Mouse (Mus musculus): ENCODE data around the gene Foxj3. TPM values are rescaled to one million over a fixed set of nuclear protein-coding genes. Genes with fewer than 3 reads are reported as not detected.

Gene Foxj3
- polyA plus RNA-seq, 1 experiment, result 9.7 TPM

DNA sequence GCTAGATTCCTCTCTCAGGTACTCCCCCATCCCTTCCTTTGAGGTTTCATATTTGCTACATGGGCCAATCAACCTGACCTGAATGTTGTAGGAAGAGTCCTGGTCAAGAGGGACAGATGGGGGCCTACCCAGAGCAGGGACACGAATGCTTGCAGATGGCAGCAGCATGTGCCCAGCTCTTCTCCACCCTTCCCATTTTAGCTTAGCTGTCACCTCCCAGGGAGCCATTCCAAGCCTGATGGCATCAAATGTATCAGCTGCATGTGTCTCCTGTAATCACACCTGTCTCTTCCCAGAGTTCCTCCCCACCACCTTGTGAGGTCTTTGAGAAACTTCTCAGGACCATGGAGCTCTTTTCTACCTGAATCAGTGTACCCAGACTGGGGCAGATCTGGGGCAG, 120.2 kb downstream of the Foxj3 start:
- TF ChIP-seq POLR2A (IDR thresholded peaks at IDR 0.05; ENCODE audit: borderline replicate concordance, control insufficient read depth, low read depth, low read length) (no peak), CTCF (IDR thresholded peaks at IDR 0.05; ENCODE audit: control insufficient read depth, insufficient read depth, low read length) (no peak)
- H3K27ac ChIP-seq (ENCODE audit: control insufficient read depth, insufficient read depth, low read depth, low read length, poor library complexity), result no peak overlapping the region
- H3K4me3 ChIP-seq (replicated peaks; ENCODE audit: control insufficient read depth, low read depth, low read length), result no peak overlapping the region
- no peaks in the 10 kb centered on the region for H3K4me1 ChIP-seq (ENCODE audit: control insufficient read depth, insufficient read depth, low read length)
- 85% methylated on average over 1 of the region's 1 CpGs for WGBS

DNA sequence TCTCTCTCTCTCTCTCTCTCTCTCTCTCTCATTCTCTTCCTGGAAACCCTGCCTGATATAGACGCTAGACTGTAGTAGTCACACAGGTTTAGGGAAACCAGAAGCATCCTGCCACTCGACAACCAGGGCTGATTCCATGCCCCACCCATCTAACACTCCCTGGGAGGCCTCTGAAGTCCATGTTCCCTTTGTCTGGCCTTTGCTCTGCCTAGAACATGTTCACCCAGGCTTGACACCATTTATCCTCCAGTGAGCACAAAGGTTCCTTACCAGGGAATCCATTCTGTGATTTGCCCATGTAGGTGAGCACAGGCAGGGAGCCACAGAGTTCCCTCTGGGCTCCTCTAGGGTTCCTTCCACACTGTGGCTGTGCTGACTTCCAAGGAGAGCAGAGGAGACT, 121.4 kb downstream of the Foxj3 start:
- WGBS, result 35% methylated on average over 2 of the region's 2 CpGs
- Histone ChIP-seq H3K27ac (ENCODE audit: control insufficient read depth, insufficient read depth, low read depth, low read length, poor library complexity) (no peak overlapping the region), H3K4me3 (replicated peaks; ENCODE audit: control insufficient read depth, low read depth, low read length) (no peak overlapping the region), H3K4me1 (ENCODE audit: control insufficient read depth, insufficient read depth, low read length) (no peaks in the 10 kb centered on the region; the same call in 1 of the 2 replicates)
- TF ChIP-seq CTCF (IDR thresholded peaks at IDR 0.05; ENCODE audit: control insufficient read depth, insufficient read depth, low read length), result no peak

DNA sequence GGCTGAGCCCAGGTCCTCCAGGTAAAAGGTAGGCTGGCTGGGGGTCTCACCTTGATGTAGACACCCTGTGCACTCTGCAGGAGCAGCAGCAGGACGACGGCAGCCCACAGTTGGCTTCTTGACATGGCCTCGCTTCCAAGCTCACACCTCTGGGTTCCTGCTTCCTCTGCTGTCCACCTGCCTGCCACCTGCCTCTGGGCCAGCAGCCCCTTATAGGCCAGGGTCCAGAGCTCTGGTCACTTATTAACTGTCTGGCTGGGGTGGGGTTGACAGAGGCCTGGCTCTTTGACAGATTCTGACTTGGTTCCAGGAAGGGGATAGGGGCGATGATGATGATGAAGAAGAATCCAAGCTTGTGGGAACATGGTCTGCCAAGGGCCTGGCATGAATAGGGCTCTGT, 121.9 kb downstream of the Foxj3 start, which contains the start of gene Guca2b:
Gene Guca2b (minus strand): TSS at position 224 of the 400 bp plus-strand sequence.
- TF ChIP-seq CTCF (IDR thresholded peaks at IDR 0.05; ENCODE audit: control insufficient read depth, insufficient read depth, low read length), result no peak
- no peak for TF ChIP-seq POLR2A (IDR thresholded peaks at IDR 0.05; ENCODE audit: borderline replicate concordance, control insufficient read depth, low read depth, low read length)
- H3K4me3 ChIP-seq (replicated peaks; ENCODE audit: control insufficient read depth, low read depth, low read length), result no peak within 1 kb of the TSS
- 67% methylated on average over 4 of the region's 4 CpGs for WGBS
- no peaks in the 10 kb centered on the region; the same call in 1 of the 2 replicates for H3K4me1 ChIP-seq (ENCODE audit: control insufficient read depth, insufficient read depth, low read length)
- no peak within 1 kb of the TSS for H3K27ac ChIP-seq (ENCODE audit: control insufficient read depth, insufficient read depth, low read depth, low read length, poor library complexity)

DNA sequence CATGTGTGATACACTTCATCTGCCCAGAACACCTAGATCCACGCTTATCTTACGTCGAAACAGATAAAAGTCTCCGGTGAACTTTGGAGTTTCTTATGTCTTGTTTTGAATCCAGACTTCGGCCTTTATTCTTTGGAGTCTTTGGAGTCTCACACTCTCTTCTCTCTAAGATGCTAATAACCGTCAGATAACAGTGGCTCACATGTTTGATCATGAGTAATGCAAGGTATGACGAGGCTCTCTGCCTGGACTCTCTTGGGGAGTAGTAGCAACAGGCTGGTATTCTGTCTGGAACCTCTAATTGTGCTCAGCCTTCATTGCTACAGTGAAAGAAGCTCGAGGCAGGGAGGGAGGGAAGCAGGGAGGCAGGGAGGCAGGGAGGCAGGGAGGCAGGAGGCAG, 123.2 kb downstream of the Foxj3 start:
- Histone ChIP-seq H3K4me1 (ENCODE audit: control insufficient read depth, insufficient read depth, low read length) (no peaks in the 10 kb centered on the region; the same call in 1 of the 2 replicates), H3K27ac (ENCODE audit: control insufficient read depth, insufficient read depth, low read depth, low read length, poor library complexity) (no peak overlapping the region), H3K4me3 (replicated peaks; ENCODE audit: control insufficient read depth, low read depth, low read length) (no peak overlapping the region)
- WGBS, result 76% methylated on average over 8 of the region's 8 CpGs
- TF ChIP-seq POLR2A (IDR thresholded peaks at IDR 0.05; ENCODE audit: borderline replicate concordance, control insufficient read depth, low read depth, low read length), result no peak

DNA sequence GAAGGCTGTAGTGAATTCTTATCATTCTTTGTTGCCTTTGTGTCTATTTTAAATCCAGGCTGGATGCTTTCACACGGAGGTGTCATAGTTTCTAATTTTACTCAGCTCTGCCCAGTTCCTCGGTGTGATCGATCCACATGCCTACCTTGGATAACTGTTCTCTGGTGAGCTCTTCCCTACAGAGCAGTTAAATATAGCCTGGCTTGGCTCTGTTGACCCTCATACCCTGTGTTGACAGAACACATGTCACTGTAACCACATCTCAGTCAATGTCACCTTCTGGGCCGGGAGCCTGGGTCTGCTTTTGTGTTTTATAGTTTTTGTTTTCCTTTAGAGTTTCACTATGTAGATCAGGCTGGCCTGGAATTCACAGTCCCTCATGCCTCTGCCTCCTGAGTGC, 125.3 kb downstream of the Foxj3 start:
- Histone ChIP-seq H3K4me1 (ENCODE audit: control insufficient read depth, insufficient read depth, low read length) (no peaks in the 10 kb centered on the region; the same call in 1 of the 2 replicates), H3K4me3 (replicated peaks; ENCODE audit: control insufficient read depth, low read depth, low read length) (no peak overlapping the region), H3K27ac (ENCODE audit: control insufficient read depth, insufficient read depth, low read depth, low read length, poor library complexity) (no peak overlapping the region)
- WGBS, result 70% methylated on average over 4 of the region's 4 CpGs
- TF ChIP-seq POLR2A (IDR thresholded peaks at IDR 0.05; ENCODE audit: borderline replicate concordance, control insufficient read depth, low read depth, low read length) (no peak), CTCF (IDR thresholded peaks at IDR 0.05; ENCODE audit: control insufficient read depth, insufficient read depth, low read length) (no peak)

DNA sequence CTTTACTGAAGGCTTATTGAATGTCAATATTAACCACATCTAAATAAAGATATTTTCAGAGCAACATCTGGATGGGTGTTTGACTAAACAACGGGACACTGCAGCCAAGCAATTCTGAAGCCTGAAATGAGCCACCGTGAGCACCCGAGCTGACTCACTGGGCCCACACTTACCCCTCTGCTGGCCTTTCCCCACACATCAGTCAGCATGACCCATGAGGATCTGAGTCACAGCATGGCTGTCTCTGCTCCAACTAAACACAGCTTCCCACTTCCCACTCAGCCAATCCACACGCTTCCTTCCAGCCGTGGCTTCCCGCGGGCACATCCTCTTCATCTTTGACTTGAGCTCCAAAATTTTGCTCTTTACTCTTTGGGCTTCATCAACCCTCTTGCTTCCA, 126.2 kb downstream of the Foxj3 start:
- no peak overlapping the region; the same call in 1 of the 2 replicates for H3K27ac ChIP-seq (ENCODE audit: control insufficient read depth, insufficient read depth, low read depth, low read length, poor library complexity)
- WGBS, result 76% methylated on average over 7 of the region's 7 CpGs
- TF ChIP-seq POLR2A (IDR thresholded peaks at IDR 0.05; ENCODE audit: borderline replicate concordance, control insufficient read depth, low read depth, low read length) (no peak), CTCF (IDR thresholded peaks at IDR 0.05; ENCODE audit: control insufficient read depth, insufficient read depth, low read length) (no peak)
- H3K4me1 ChIP-seq (ENCODE audit: control insufficient read depth, insufficient read depth, low read length), result no peaks in the 10 kb centered on the region; the same call in 1 of the 2 replicates
- H3K4me3 ChIP-seq (replicated peaks; ENCODE audit: control insufficient read depth, low read depth, low read length), result no peak overlapping the region

DNA sequence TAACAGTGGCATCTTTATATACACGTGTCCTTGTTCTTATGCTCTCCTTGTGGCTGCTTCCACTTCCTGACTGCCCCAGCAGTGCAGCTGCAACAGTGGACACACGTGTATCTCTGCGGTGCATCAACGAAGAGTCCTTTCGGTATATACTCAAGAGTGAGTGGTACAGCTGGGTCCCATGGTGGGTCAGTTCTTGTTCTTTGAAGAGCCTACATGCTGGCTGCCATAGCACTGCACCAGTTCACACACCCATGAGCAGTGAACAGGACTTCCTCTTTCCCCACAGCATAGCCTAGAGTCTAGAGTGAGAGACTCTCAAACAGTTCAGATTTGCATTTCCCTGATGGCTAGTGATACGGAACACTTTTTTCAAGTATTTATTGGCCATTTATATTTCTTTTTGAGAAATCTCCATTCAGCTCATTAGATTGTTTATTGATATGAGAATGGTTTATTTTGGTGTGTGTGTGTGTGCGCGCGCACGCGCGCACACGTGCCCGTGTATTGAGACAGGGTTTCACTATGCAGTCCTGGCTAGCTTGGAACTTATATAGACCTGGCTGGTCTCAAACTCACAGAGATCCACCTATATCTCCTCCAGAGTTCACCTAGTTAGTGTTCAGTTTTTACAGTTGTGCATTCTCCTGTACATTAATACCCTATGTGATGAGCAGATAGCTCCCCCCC, 126.7 kb downstream of the Foxj3 start:
- Histone ChIP-seq H3K4me1 (ENCODE audit: control insufficient read depth, insufficient read depth, low read length) (no peaks in the 10 kb centered on the region; the same call in 1 of the 2 replicates), H3K27ac (ENCODE audit: control insufficient read depth, insufficient read depth, low read depth, low read length, poor library complexity) (no peak overlapping the region; the same call in 1 of the 2 replicates), H3K4me3 (replicated peaks; ENCODE audit: control insufficient read depth, low read depth, low read length) (no peak overlapping the region)
- 75% methylated on average over 14 of the region's 14 CpGs for WGBS
- TF ChIP-seq CTCF (IDR thresholded peaks at IDR 0.05; ENCODE audit: control insufficient read depth, insufficient read depth, low read length) (no peak), POLR2A (IDR thresholded peaks at IDR 0.05; ENCODE audit: borderline replicate concordance, control insufficient read depth, low read depth, low read length) (no peak)

DNA sequence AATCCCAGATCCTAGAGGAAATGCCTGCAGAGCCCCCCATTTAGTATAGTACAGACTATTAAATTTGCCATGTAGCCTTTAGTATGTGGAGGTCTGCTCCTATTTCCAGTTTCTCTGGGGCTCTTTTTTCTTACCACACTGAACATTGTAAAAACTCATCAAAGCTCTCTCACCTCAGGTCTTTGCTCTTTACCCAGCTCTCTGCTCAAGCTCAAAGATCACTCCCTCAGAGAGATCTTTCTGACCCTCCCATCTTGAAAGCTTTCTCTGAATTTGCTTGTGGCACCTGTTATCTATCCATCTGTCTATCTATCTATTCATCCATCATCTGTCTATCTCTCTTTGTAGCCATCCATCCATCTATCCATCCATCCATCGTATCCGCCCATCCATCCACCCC, 128.4 kb downstream of the Foxj3 start:
- Histone ChIP-seq H3K27ac (ENCODE audit: control insufficient read depth, insufficient read depth, low read depth, low read length, poor library complexity) (no peak overlapping the region), H3K4me3 (replicated peaks; ENCODE audit: control insufficient read depth, low read depth, low read length) (no peak overlapping the region), H3K4me1 (ENCODE audit: control insufficient read depth, insufficient read depth, low read length) (peaks cover 2% of the 10 kb centered on the region)
- WGBS, result 89% methylated on average over 2 of the region's 2 CpGs
- TF ChIP-seq POLR2A (IDR thresholded peaks at IDR 0.05; ENCODE audit: borderline replicate concordance, control insufficient read depth, low read depth, low read length) (no peak), CTCF (IDR thresholded peaks at IDR 0.05; ENCODE audit: control insufficient read depth, insufficient read depth, low read length) (no peak)

DNA sequence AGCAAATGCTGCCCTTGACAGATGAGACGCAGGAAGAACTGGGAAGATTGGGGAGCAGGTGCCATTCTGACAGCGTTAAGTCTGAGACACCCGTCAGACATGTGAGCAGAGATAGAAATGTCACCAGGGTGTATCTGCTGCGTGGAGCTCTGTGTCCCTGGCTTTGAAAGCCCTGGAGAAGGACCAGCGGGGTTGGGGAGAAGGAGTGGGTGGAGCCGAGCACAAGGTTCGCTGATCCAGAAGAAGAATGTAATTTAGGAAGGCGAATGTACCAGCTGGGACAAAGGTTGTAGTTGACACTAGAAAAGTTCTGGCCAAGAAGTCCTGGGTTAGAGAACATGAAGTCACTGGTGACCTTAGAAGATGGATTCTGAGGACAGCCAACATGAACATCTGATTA, 129.3 kb downstream of the Foxj3 start:
- TF ChIP-seq POLR2A (IDR thresholded peaks at IDR 0.05; ENCODE audit: borderline replicate concordance, control insufficient read depth, low read depth, low read length), result no peak
- no peak for TF ChIP-seq CTCF (IDR thresholded peaks at IDR 0.05; ENCODE audit: control insufficient read depth, insufficient read depth, low read length)
- Histone ChIP-seq H3K4me3 (replicated peaks; ENCODE audit: control insufficient read depth, low read depth, low read length) (no peak overlapping the region), H3K27ac (ENCODE audit: control insufficient read depth, insufficient read depth, low read depth, low read length, poor library complexity) (no peak overlapping the region), H3K4me1 (ENCODE audit: control insufficient read depth, insufficient read depth, low read length) (peaks cover 2% of the 10 kb centered on the region)
- WGBS, result 82% methylated on average over 8 of the region's 8 CpGs
